Comparison of ENCODE assay signal across 8 mouse cellular contexts in genomic region chr15:77153088-77153546, GRCm38 (mm10).
DNase-seq lines count a peak whose midpoint lies in the region; ATAC-seq lines count a peak whose summit lies in the region.

No protein-coding gene starts in this region.

- peak overlapping the region; percentile 79 for H3K9ac ChIP-seq in forebrain, embryonic 15.5 days (replicated peaks)
- H3K9ac ChIP-seq in intestine, embryonic 16.5 days (ENCODE audit: low read depth, low read length): peak overlapping the region; percentile 70

- H3K9me3 ChIP-seq in forebrain, embryonic 15.5 days: no peaks in the 10 kb centered on the region
- H3K9me3 ChIP-seq in intestine, embryonic 16.5 days (ENCODE audit: control insufficient read depth, low read length): no peaks in the 10 kb centered on the region

- H3K27ac ChIP-seq in forebrain, embryonic 15.5 days (replicated peaks): peak overlapping the region; percentile 96
- peak overlapping the region; percentile 92 for H3K27ac ChIP-seq in intestine, embryonic 16.5 days (ENCODE audit: low read length)

- no peaks in the 10 kb centered on the region for H3K36me3 ChIP-seq in forebrain, embryonic 15.5 days
- no peaks in the 10 kb centered on the region for H3K36me3 ChIP-seq in intestine, embryonic 16.5 days (ENCODE audit: control insufficient read depth, insufficient read depth, low read length)

- peaks cover 58% of the 10 kb centered on the region for H3K4me1 ChIP-seq in forebrain, embryonic 15.5 days
- peaks cover 49% of the 10 kb centered on the region for H3K4me1 ChIP-seq in intestine, embryonic 16.5 days (ENCODE audit: control insufficient read depth, insufficient read depth, low read length)

- H3K27me3 ChIP-seq in forebrain, embryonic 15.5 days: no peaks in the 10 kb centered on the region
- H3K27me3 ChIP-seq in intestine, embryonic 16.5 days (replicated peaks; ENCODE audit: control insufficient read depth, insufficient read depth, low read length): no peaks in the 10 kb centered on the region

- peak overlapping the region; percentile 57 for H3K4me2 ChIP-seq in forebrain, embryonic 15.5 days (replicated peaks)
- peak overlapping the region; percentile 76 for H3K4me2 ChIP-seq in intestine, embryonic 16.5 days (ENCODE audit: low read depth, low read length)

- 0% methylated on average over 3 of the region's 3 CpGs for WGBS in forebrain, embryonic 15.5 days
- 0% methylated on average over 3 of the region's 3 CpGs for WGBS in intestine, embryonic 16.5 days

- peak overlapping the region; percentile 61 for H3K4me3 ChIP-seq in forebrain, embryonic 15.5 days
- H3K4me3 ChIP-seq in intestine, embryonic 16.5 days (ENCODE audit: low read length): peak overlapping the region; percentile 63

- peak; percentile 58 to 63 for DNase-seq in cerebellum, postnatal 10 days
- peak; percentile 84 for DNase-seq in R1 (ENCODE audit: low read depth, low spot score)
- DNase-seq in layer of hippocampus, adult 9-10 months (ENCODE audit: low spot score): no peak

- ATAC-seq in cerebellum, adult (ENCODE audit: insufficient number of reproducible peaks, low FRiP score, low TSS enrichment): no peak
- peak; percentile 77 for ATAC-seq in forebrain, embryonic 15.5 days (replicated peaks)
- peak; percentile 66 for ATAC-seq in intestine, embryonic 16.5 days
- peak; percentile 17 for ATAC-seq in megakaryocyte progenitor cell, adult 5-6 weeks (replicated peaks; ENCODE audit: poor library complexity)
- no peak for ATAC-seq in erythroid progenitor cell, adult 5-6 weeks (replicated peaks; ENCODE audit: low FRiP score, poor library complexity, severe bottlenecking)

Comparison
In these comparisons a context has a peak if more than half of its experiments do, and no peak if none do; other contexts are left out.
1. ATAC-seq: peak in forebrain, embryonic 15.5 days (single experiment), intestine, embryonic 16.5 days (single experiment) and megakaryocyte progenitor cell, adult 5-6 weeks (single experiment); none in cerebellum, adult (single experiment) and erythroid progenitor cell, adult 5-6 weeks (single experiment).